Mouse (Mus musculus) intestine, embryonic 16.5 days (tissue): ENCODE data around the gene Snrnp70. TPM values are rescaled to one million over a fixed set of nuclear protein-coding genes. Genes with fewer than 3 reads are reported as not detected.

Experiments
- ATAC-seq: fragments of 200-750 bp; cut with Nextera tagmentation; 2 replicates; pipeline ENCODE4 v1.8.0; 2017; ENCODE audit warnings: moderate TSS enrichment, moderate library complexity
- H3K27ac ChIP-seq: fragments of 300-500 bp; sonication (generic); 2 replicates; pipeline ENCODE4 v1.5.1; 2014; ENCODE audit warnings: mild to moderate bottlenecking, low read length
- H3K27me3 ChIP-seq: fragments of 300-500 bp; sonication (generic); replicated peaks from 2 replicates; pipeline ENCODE4 v1.6.1; 2014; ENCODE audit warnings: low read length, control low read depth, mixed read lengths; ENCODE audit not compliant: control insufficient read depth, insufficient read depth
- H3K36me3 ChIP-seq: fragments of 300-500 bp; sonication (generic); 2 replicates; pipeline ENCODE4 v1.6.1; 2014; ENCODE audit warnings: low read length, control low read depth; ENCODE audit not compliant: control insufficient read depth, insufficient read depth
- H3K4me1 ChIP-seq: fragments of 300-500 bp; sonication (generic); 2 replicates; pipeline ENCODE4 v1.6.1; 2014; ENCODE audit warnings: low read length, control low read depth, mixed read lengths; ENCODE audit not compliant: control insufficient read depth, insufficient read depth
- H3K4me2 ChIP-seq: fragments of 300-500 bp; sonication (generic); 2 replicates; pipeline ENCODE4 v1.6.1; 2014; ENCODE audit warnings: low read depth, low read length, control low read depth
- H3K4me3 ChIP-seq: fragments of 300-500 bp; sonication (generic); 2 replicates; pipeline ENCODE4 v1.5.1; 2014; ENCODE audit warnings: mild to moderate bottlenecking, low read length
- H3K9ac ChIP-seq: fragments of 300-500 bp; sonication (generic); 2 replicates; pipeline ENCODE4 v1.6.1; 2014; ENCODE audit warnings: low read depth, low read length
- H3K9me3 ChIP-seq: fragments of 300-500 bp; sonication (generic); 2 replicates; pipeline ENCODE4 v1.6.1; 2016; ENCODE audit warnings: low read length, control low read depth; ENCODE audit not compliant: control insufficient read depth
- WGBS: fragments of 180-500 bp; shearing (Covaris S2); extraction: QIAGEN DNeasy Blood & Tissue Kit; methylation state at CpG from one replicate; pipeline ENCODE4 v1.1.7; 2014; 5-methylcytosine and 5-hydroxymethylcytosine counted together
- polyA plus RNA-seq: library from polyadenylated mRNA; unstranded; fragments of >200 nt; fragmentation: Nextera tagmentation; extraction: Ambion mirVana; gene quantifications from 2 replicates; pipeline ENCODE4 v1.2.1, GENCODE M21; 2015

Gene Snrnp70
- polyA plus RNA-seq, 1 experiment from 2014 or later: 150 TPM

DNA sequence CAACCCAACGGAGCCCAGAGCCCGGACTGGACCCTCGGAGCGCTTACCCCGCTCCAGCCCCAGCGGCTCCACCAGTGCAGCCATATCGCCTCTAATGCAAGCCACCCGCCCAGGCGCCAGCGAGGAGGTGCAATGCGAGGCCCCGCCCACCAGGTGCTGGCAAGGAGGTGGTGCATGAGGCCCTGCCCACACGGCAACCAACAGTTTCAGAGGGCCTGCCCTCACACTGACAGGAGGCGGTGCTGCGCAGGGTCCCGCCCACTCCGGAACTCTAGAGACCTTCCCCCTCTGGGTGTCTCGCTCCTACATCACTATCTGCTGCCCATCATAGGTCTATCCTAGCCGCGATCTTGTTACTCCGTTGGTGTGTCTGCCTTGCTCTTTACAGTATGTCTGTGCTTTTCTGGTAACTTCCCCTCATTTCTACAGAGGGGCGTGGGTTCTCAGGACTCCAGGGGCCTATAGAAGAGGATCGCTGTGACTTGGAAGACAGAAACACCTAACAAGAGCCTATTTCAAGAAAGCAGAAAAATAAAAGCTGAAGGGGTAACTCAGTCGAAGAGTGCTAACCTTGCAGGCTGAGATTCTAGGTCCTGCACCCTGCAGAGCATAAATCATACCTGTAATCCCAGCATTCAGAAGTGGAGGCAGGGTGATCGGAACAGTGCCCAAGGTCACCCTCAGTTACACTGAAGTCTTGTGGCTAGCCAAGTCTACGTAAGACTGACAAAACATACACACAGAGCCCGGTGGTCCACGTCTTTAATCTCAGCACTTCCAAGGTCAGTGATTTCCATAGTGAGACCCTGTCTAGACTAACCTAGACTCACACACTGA lies 24.8 kb downstream of the Snrnp70 start, which contains the start of gene Lin7b:
Gene Lin7b (minus strand): TSS at position 109 of the 837 bp plus-strand sequence.
- H3K36me3 ChIP-seq: peaks cover 3% of the 10 kb centered on the region; the same call in 1 of the 2 replicates
- H3K4me3 ChIP-seq: peak within 1 kb of the TSS; percentile 62
- peaks cover 20% of the 10 kb centered on the region for H3K27me3 ChIP-seq
- peak within 1 kb of the TSS; percentile 65 for H3K9ac ChIP-seq
- H3K9me3 ChIP-seq: no peaks in the 10 kb centered on the region
- peaks cover 27% of the 10 kb centered on the region for H3K4me1 ChIP-seq
- peak within 1 kb of the TSS; percentile 97 for H3K4me2 ChIP-seq
- H3K27ac ChIP-seq: peak within 1 kb of the TSS; percentile 41; the same call in 1 of the 2 replicates
- 8% methylated on average over 28 of the region's 28 CpGs for WGBS
- ATAC-seq: peak; percentile 84

DNA sequence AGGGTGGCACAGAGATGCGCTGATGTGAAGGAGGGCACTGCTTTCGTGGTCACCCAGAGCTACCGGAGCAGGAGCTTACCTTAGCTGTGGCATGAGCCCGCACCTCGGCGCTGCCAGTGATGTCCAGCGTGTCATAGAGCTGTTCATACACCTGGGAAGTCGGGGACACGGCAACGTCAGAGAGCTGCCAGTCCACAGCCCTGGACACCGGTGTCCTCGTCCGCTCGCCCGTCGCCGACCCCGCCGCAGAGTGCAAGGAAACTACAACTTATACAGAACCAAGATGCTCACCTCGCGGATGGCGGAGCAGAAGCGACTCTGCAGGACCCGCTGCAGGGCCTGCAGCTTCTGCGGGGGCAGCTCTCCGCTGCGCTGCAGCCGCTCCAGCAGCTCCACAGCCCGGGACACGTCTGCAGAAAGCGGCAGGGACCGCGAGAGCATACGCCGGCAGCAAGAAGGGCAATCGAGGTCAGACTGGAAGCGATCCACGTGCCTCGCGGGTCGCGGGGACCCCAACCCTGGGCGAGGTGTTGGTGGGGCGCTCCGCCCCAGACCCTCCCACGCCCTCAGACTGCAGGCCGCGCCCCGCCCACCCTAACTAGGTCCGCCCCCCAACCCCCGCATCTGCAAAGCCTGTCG lies 25.6 kb downstream of the Snrnp70 start:
- ATAC-seq: peak; percentile 12
- H3K9me3 ChIP-seq: no peaks in the 10 kb centered on the region
- peaks cover 26% of the 10 kb centered on the region for H3K27me3 ChIP-seq
- peaks cover 27% of the 10 kb centered on the region for H3K4me1 ChIP-seq
- peaks cover 3% of the 10 kb centered on the region; the same call in 1 of the 2 replicates for H3K36me3 ChIP-seq
- H3K4me3 ChIP-seq: peak overlapping the region; percentile 62
- peak overlapping the region; percentile 65 for H3K9ac ChIP-seq
- peak overlapping the region; percentile 97 for H3K4me2 ChIP-seq
- 6% methylated on average over 52 of the region's 52 CpGs for WGBS
- no peak overlapping the region for H3K27ac ChIP-seq

DNA sequence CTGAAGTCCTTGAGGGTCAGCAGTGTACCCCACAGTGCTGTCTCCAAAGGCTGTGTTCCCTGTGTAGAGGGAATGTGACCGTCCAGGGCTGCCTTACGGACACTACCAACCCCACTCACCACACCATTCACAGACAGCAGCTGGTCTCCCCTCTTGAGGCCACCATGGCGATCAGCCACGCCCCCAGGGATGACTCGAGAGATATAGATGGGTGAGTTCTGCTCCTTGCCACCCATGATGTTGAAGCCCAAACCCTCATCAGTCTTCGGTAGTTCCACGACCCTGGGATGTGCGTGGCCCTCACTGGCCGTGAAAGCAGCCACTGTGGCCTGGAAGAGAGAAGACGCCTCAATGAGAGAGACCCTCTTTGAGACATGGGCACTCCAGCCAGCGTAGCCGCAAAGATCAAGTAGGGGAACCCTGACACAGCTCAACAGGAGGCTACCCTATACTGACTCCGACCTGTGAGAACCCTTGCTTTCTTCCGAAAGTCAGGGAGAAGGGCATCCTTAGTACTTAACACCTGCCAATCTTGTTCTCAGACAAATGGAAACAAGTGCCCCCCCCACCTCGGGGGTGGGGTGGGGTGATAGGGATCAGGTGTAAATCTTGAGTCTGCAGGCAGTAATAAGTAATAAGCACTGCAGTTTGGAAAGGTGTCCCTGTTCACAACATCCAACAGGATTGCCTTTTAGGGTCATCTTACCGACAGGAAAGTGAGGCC lies 26.4 kb downstream of the Snrnp70 start:
- Histone ChIP-seq H3K27me3 (peaks cover 26% of the 10 kb centered on the region), H3K9ac (no peak overlapping the region), H3K4me1 (peaks cover 27% of the 10 kb centered on the region), H3K9me3 (no peaks in the 10 kb centered on the region), H3K4me3 (no peak overlapping the region; the same call in 1 of the 2 replicates), H3K4me2 (no peak overlapping the region), H3K27ac (no peak overlapping the region), H3K36me3 (peaks cover 3% of the 10 kb centered on the region; the same call in 1 of the 2 replicates)
- ATAC-seq: no peak
- 76% methylated on average over 16 of the region's 16 CpGs for WGBS

DNA sequence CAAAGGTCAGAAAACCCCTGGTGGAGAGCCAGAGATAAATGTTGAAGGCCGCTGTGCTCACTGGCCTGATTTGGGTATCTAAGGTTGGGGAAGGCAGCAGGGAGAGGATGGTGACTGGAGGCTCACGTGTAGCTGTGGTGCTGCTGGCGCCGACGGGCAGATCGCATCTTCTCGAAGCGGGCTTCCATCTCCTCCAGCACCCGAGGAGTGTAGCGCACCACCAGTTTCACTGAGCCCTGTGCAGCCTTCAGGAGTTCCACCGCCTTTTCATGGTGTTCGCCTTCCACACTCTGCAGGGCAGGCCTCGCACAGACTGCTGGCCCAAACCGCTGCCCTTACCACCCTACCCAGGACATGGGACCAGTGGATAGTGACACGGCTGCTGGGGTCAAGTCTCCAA lies 27.4 kb downstream of the Snrnp70 start:
- no peak overlapping the region for H3K27ac ChIP-seq
- no peak for ATAC-seq
- WGBS: 82% methylated on average over 15 of the region's 15 CpGs
- no peaks in the 10 kb centered on the region for H3K9me3 ChIP-seq
- H3K36me3 ChIP-seq: peaks cover 3% of the 10 kb centered on the region; the same call in 1 of the 2 replicates
- no peak overlapping the region for H3K4me3 ChIP-seq
- peaks cover 26% of the 10 kb centered on the region for H3K27me3 ChIP-seq
- H3K9ac ChIP-seq: 0 out of 2 replicates have a peak overlapping the region, but pooled peaks have one; percentile 69
- peaks cover 27% of the 10 kb centered on the region for H3K4me1 ChIP-seq
- H3K4me2 ChIP-seq: 0 out of 2 replicates have a peak overlapping the region, but pooled peaks have one; percentile 98

DNA sequence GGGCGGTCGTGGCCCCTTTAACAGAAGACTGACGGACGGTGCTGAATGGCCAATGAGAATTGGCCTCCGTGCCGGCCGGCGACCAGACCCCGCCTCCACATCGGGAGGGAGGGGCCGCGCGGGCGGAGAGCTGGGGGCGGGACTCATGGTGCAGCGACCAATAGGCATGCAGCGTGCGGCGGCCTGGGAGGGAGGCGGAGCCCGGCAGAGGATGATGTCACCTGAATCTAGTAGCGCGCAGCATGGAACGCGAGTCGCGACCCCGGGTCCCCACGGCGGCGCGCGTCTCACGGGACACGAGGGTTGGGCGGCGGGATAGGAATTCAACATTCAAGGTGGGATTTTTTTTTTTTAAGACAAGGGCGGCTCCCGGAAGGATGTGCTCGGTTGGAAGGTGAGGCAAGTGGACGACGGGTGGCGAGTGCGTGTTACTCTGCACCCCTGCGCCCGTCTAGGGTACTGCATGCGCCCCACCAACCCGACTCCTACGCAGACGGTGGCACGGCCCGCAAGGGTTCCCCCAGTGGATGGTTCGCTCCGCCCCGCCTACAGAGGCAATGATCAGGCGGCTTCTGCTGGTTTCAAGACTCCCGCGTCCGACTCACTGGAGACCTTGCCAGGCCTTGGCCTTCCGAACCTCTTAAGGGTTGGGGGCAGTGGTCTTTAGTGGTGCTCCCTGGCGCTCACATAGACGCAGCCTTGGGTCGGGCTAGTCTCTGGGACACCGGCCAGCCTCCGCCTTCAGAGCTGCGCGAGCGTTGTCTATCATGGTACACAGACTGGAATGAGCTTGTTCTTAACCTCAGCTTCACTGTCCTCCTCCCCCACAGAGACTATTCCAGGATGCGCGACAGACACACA lies 28.3 kb downstream of the Snrnp70 start:
- Histone ChIP-seq H3K27me3 (peaks cover 26% of the 10 kb centered on the region), H3K9ac (peak overlapping the region; percentile 74), H3K4me1 (peaks cover 30% of the 10 kb centered on the region), H3K36me3 (no peaks in the 10 kb centered on the region), H3K4me2 (peak overlapping the region; percentile 98), H3K27ac (no peak overlapping the region), H3K4me3 (peak overlapping the region; percentile 67), H3K9me3 (no peaks in the 10 kb centered on the region)
- under 1% methylated on average over 70 of the region's 70 CpGs for WGBS
- peak; percentile 81 for ATAC-seq

DNA sequence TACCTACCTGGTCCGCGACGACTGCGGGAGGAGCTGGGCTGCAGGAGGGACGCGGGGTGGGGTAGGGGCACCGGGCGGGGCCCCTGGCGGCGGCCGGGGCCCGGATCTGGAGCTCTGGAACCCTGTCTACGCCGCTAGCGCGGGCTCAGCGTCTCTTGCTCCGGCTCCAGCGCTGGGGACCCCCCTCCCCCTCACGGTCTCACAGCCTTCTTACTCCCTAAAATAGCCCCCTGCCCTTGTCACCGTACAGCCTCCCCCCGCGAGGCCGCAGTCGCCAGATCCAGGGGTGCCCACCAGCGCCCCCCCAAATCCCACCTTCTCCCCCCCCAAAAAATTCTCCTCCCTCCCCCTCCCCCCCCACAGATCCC lies 28.9 kb downstream of the Snrnp70 start, which contains the start of gene Ppfia3:
Gene Ppfia3 (minus strand): TSS at position 368 of the 368 bp plus-strand sequence.
- H3K27me3 ChIP-seq: peaks cover 29% of the 10 kb centered on the region
- H3K4me3 ChIP-seq: peak within 1 kb of the TSS; percentile 67
- H3K9me3 ChIP-seq: no peaks in the 10 kb centered on the region
- H3K27ac ChIP-seq: no peak within 1 kb of the TSS
- H3K9ac ChIP-seq: peak within 1 kb of the TSS; percentile 74
- ATAC-seq: peak; percentile 3; the same call in 1 of the 2 replicates
- no peaks in the 10 kb centered on the region for H3K36me3 ChIP-seq
- peak within 1 kb of the TSS; percentile 98 for H3K4me2 ChIP-seq
- peaks cover 34% of the 10 kb centered on the region for H3K4me1 ChIP-seq
- 0% methylated on average over 25 of the region's 26 CpGs for WGBS

DNA sequence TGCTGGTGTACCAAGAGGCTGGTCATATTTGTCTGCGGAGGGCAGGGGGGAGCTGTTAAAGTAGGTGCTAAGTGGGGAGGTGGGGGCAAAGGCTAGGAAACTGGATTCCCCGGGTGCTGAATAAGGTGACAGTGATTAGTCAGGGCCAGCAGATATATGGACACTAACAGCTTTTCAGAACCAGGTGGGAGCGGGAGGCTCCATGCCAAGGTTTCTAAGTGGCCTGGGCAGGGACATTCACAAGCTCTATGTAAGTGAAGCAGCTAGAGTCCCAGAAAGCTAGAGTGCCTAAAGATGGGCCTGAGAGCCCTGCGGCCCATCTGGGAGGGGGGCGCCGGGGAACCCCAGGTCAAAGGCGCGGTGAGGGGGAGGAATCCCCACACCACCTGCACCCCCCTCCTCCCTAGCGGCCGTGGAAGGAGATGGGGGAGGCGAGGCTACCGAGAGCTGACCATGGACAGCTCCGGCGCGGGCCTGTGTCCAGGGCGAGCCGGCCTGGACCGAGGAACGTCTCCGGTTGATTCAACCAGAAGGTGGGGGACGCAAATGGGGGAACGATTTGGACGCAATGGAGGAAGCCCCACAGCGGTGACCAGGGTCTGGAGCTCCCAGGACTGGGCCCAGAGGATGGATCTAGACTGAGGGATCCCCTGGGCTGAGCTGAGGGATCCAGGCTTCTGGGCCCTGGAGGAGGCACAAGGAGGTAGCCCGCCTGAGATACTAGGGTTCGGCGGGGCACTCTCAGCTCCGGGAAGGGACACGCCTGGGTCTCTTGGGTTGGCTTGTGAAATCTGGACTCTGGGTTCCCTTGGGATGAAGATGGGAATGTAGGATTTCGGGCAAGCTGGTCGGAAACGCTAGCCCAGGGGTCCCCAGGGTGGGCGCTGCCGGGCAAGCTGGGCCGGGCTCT lies 29.5 kb downstream of the Snrnp70 start:
- 5% methylated on average over 34 of the region's 35 CpGs for WGBS
- Histone ChIP-seq H3K27ac (no peak overlapping the region), H3K4me2 (peak overlapping the region; percentile 98), H3K36me3 (no peaks in the 10 kb centered on the region), H3K4me3 (peak overlapping the region; percentile 67), H3K9ac (peak overlapping the region; percentile 74), H3K9me3 (no peaks in the 10 kb centered on the region), H3K27me3 (peaks cover 32% of the 10 kb centered on the region), H3K4me1 (peaks cover 35% of the 10 kb centered on the region)
- no peak for ATAC-seq

DNA sequence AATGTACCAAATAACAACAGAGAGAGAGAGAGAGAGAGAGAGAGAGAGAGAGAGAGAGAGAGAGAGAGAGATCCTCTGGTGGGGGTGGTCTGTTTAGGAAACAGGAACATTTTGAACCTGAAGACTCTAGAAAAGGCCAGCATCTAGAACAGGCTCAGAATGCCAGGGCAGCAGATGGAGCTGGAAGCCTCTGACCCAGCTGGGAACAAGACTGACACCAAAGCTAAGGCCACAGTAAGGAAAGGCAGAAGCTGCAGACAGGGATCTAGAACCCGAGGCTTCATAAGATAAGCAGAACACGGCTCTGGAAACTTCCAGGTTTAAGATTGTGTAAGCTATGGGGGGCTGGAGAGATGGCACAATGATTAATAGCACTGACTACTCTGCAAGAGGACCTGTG lies 31.6 kb downstream of the Snrnp70 start:
- H3K4me2 ChIP-seq: no peak overlapping the region
- no peak overlapping the region for H3K4me3 ChIP-seq
- 70% methylated on average over 2 of the region's 2 CpGs for WGBS
- no peaks in the 10 kb centered on the region for H3K9me3 ChIP-seq
- H3K36me3 ChIP-seq: no peaks in the 10 kb centered on the region
- H3K9ac ChIP-seq: no peak overlapping the region
- H3K27me3 ChIP-seq: peaks cover 26% of the 10 kb centered on the region
- ATAC-seq: no peak
- no peak overlapping the region for H3K27ac ChIP-seq
- peaks cover 24% of the 10 kb centered on the region for H3K4me1 ChIP-seq
